Mouse (Mus musculus): ENCODE data around the gene Tpbpb. TPM values are rescaled to one million over a fixed set of nuclear protein-coding genes. Genes with fewer than 3 reads are reported as not detected.
"Not testable (repeated sequence)": the region's sequence is repeated elsewhere in the genome, so short reads cannot be mapped to it uniquely, and the experiment has no call there.

Gene Tpbpb
- total RNA-seq (2021) (not detected), polyA plus RNA-seq (2012; rRNA removed) (not detected in 2 replicates)
- long read RNA-seq: 0 reads

GRCm38 (mm10) chr13:60904780-60905179 is at the start of gene Tpbpb:
Gene Tpbpb, minus strand, starts transcription at chr13:60904880.
- H3K4me3 ChIP-seq; H3K36me3 ChIP-seq (ENCODE audit: control insufficient read depth, insufficient read depth, low read length); H3K9ac ChIP-seq (ENCODE audit: low read depth, low read length); H3K27ac ChIP-seq; DNase-seq; intact Hi-C loops (cut with DNase I); H3K27me3 ChIP-seq (ENCODE audit: control insufficient read depth, insufficient read depth, low read length); H3K79me2 ChIP-seq (replicated peaks; ENCODE audit: control insufficient read depth, insufficient read depth, low read length); H3K4me1 ChIP-seq (ENCODE audit: control insufficient read depth, insufficient read depth, low read length): not testable (repeated sequence)
- 75% methylated on average over 2 of the region's 2 CpGs for WGBS

GRCm38 (mm10) chr13:60941884-60942283 is 37.2 kb upstream of the Tpbpb start, which contains the start of gene Tpbpa:
Gene Tpbpa, minus strand, starts transcription at chr13:60941984.
- H3K79me2 ChIP-seq (replicated peaks; ENCODE audit: control insufficient read depth, insufficient read depth, low read length); DNase-seq; H3K36me3 ChIP-seq (ENCODE audit: control insufficient read depth, insufficient read depth, low read length); intact Hi-C loops (cut with DNase I); H3K27ac ChIP-seq; H3K4me3 ChIP-seq; H3K27me3 ChIP-seq (ENCODE audit: control insufficient read depth, insufficient read depth, low read length); H3K9ac ChIP-seq (ENCODE audit: low read depth, low read length); H3K4me1 ChIP-seq (ENCODE audit: control insufficient read depth, insufficient read depth, low read length): not testable (repeated sequence)
- WGBS: 73% methylated on average over 3 of the region's 3 CpGs

GRCm38 (mm10) chr13:60936500-60936901 is 31.8 kb upstream of the Tpbpb start, which contains the start of the genes Gm49391 and Ctla2a:
Gene Gm49391, minus strand, starts transcription at chr13:60936571.
Gene Ctla2a, minus strand, starts transcription at chr13:60936625.
- Histone ChIP-seq H3K27me3 (ENCODE audit: control insufficient read depth, insufficient read depth, low read length) (no peaks in the 10 kb centered on the region), H3K36me3 (ENCODE audit: control insufficient read depth, insufficient read depth, low read length) (no peaks in the 10 kb centered on the region; the same call in 1 of the 2 replicates), H3K79me2 (replicated peaks; ENCODE audit: control insufficient read depth, insufficient read depth, low read length) (no peaks in the 10 kb centered on the region), H3K27ac (peak within 1 kb of the TSS; percentile 84), H3K9ac (ENCODE audit: low read depth, low read length) (no peak within 1 kb of the TSS), H3K4me1 (ENCODE audit: control insufficient read depth, insufficient read depth, low read length) (peaks cover 2% of the 10 kb centered on the region), H3K4me3 (peak within 1 kb of the TSS; percentile 48)
- WGBS: 22% methylated on average over 5 of the region's 5 CpGs
- peak; percentile 42 to 78 for DNase-seq
- TF ChIP-seq CTCF (IDR thresholded peaks at IDR 0.05) (no peak), EP300 (IDR thresholded peaks at IDR 0.05; ENCODE audit: insufficient read depth, low read depth, low read length) (peak; percentile 78; the same call in 1 of the 2 replicates), POLR2A (IDR thresholded peaks at IDR 0.05; ENCODE audit: insufficient read depth, low read depth, low read length) (peak; percentile 76)
- intact Hi-C loops (cut with DNase I): loop anchor here (1.0 kb wide), 2 partner anchors 38 to 88 kb away; no protein-coding TSS in a partner anchor

- WGBS: 61% methylated on average over 2 of the region's 2 CpGs
- intact Hi-C loops (cut with DNase I); H3K9ac ChIP-seq (ENCODE audit: low read depth, low read length); H3K27me3 ChIP-seq (ENCODE audit: control insufficient read depth, insufficient read depth, low read length); H3K36me3 ChIP-seq (ENCODE audit: control insufficient read depth, insufficient read depth, low read length); DNase-seq; H3K4me1 ChIP-seq (ENCODE audit: control insufficient read depth, insufficient read depth, low read length); H3K79me2 ChIP-seq (replicated peaks; ENCODE audit: control insufficient read depth, insufficient read depth, low read length): not testable (repeated sequence)
- peak within 1 kb of the TSS; percentile 84 for H3K27ac ChIP-seq
- peak within 1 kb of the TSS; percentile 48 for H3K4me3 ChIP-seq
Measured at GRCm38 (mm10) chr13:60935490-60935889, 30.8 kb upstream of the Tpbpb start, which contains the start of gene Gm49393. Gene Gm49393, minus strand, starts transcription at chr13:60935590.

GRCm38 (mm10) chr13:60897328-60897727 is 7.4 kb downstream of the Tpbpb start, which contains the start of gene Ctla2b:
Gene Ctla2b, minus strand, starts transcription at chr13:60897447.
- peak within 1 kb of the TSS; percentile 19; the same call in 1 of the 2 replicates for H3K4me3 ChIP-seq
- H3K4me1 ChIP-seq (ENCODE audit: control insufficient read depth, insufficient read depth, low read length): peaks cover 5% of the 10 kb centered on the region
- 14% methylated on average over 3 of the region's 3 CpGs for WGBS
- intact Hi-C loops (cut with DNase I): loop anchor here (1.0 to 5.0 kb wide), 3 partner anchors 50 to 71 kb away; no protein-coding TSS in a partner anchor
- H3K9ac ChIP-seq (ENCODE audit: low read depth, low read length): peak within 1 kb of the TSS; percentile 48
- DNase-seq: peak; percentile 65 to 86
- H3K27me3 ChIP-seq (ENCODE audit: control insufficient read depth, insufficient read depth, low read length): no peaks in the 10 kb centered on the region
- H3K27ac ChIP-seq: peak within 1 kb of the TSS; percentile 86
- H3K79me2 ChIP-seq (replicated peaks; ENCODE audit: control insufficient read depth, insufficient read depth, low read length): no peaks in the 10 kb centered on the region
- H3K36me3 ChIP-seq (ENCODE audit: control insufficient read depth, insufficient read depth, low read length): no peaks in the 10 kb centered on the region; the same call in 1 of the 2 replicates
- peak; percentile 98 for TF ChIP-seq EP300 (IDR thresholded peaks at IDR 0.05; ENCODE audit: insufficient read depth, low read depth, low read length)
- TF ChIP-seq CTCF (IDR thresholded peaks at IDR 0.05): no peak
- TF ChIP-seq POLR2A (IDR thresholded peaks at IDR 0.05; ENCODE audit: insufficient read depth, low read depth, low read length): peak; percentile 71

GRCm38 (mm10) chr13:60896794-60897193 is 7.9 kb downstream of the Tpbpb start, which contains the start of gene Gm49392:
Gene Gm49392, minus strand, starts transcription at chr13:60896894.
- 80% methylated on average over 8 of the region's 8 CpGs for WGBS

More at GRCm38 (mm10) chr13:60896794-60897193, 7.9 kb downstream of the Tpbpb start, which contains the start of gene Gm49392:
- H3K79me2 ChIP-seq (replicated peaks; ENCODE audit: control insufficient read depth, insufficient read depth, low read length); H3K4me1 ChIP-seq (ENCODE audit: control insufficient read depth, insufficient read depth, low read length); H3K27me3 ChIP-seq (ENCODE audit: control insufficient read depth, insufficient read depth, low read length); H3K36me3 ChIP-seq (ENCODE audit: control insufficient read depth, insufficient read depth, low read length); DNase-seq: not testable (repeated sequence)
- Histone ChIP-seq H3K4me3 (peak within 1 kb of the TSS; percentile 19; the same call in 1 of the 2 replicates), H3K9ac (ENCODE audit: low read depth, low read length) (peak within 1 kb of the TSS; percentile 48), H3K27ac (peak within 1 kb of the TSS; percentile 86)
- intact Hi-C loops (cut with DNase I): loop anchor here (1.0 to 5.0 kb wide), 3 partner anchors 49 to 70 kb away; no protein-coding TSS in a partner anchor

Measured in heart, adult 2 months (tissue).